Mouse (Mus musculus) cerebellum, adult 11 months (tissue): ENCODE measurements around the gene Ccpg1os.
A peak's percentile ranks its signal among the peaks of the same experiment; 100 is the strongest.

Source experiments
- DNase-seq: peaks from one replicate; pipeline ENCODE4 v3.0.0; 2022

The Ccpg1os gene

GRCm38 (mm10) chr9:72975242-72975641 is 9.9 kb downstream of the Ccpg1os start:
- DNase-seq = no peak

GRCm38 (mm10) chr9:72974734-72975133 is 10.4 kb downstream of the Ccpg1os start:
- DNase-seq = no peak

- no peak for DNase-seq
These were observed 12.2 kb downstream of the Ccpg1os start for GRCm38 (mm10) chr9:72972984-72973383.

- no peak for DNase-seq
These were observed 12.7 kb downstream of the Ccpg1os start for GRCm38 (mm10) chr9:72972435-72972834.

- no peak for DNase-seq
These were observed 15.3 kb downstream of the Ccpg1os start for GRCm38 (mm10) chr9:72969874-72970273.

GRCm38 (mm10) chr9:72968349-72969061 is 16.7 kb downstream of the Ccpg1os start:
- DNase-seq = peak; percentile 45

GRCm38 (mm10) chr9:72961959-72962358 is 23.2 kb downstream of the Ccpg1os start:
- no peak for DNase-seq

- no peak for DNase-seq
These were observed 23.8 kb downstream of the Ccpg1os start for GRCm38 (mm10) chr9:72961346-72961745.

- DNase-seq = peak; percentile 52
These were observed 26.4 kb downstream of the Ccpg1os start, which contains the start of the genes Dyx1c1 and Gm44503 for GRCm38 (mm10) chr9:72958521-72959450. Gene Dyx1c1, plus strand, starts transcription at chr9:72958785. Gene Gm44503, plus strand, starts transcription at chr9:72958852.

- DNase-seq = no peak
These were observed 29.6 kb downstream of the Ccpg1os start for GRCm38 (mm10) chr9:72955546-72955945.

GRCm38 (mm10) chr9:72954746-72955145 is 30.4 kb downstream of the Ccpg1os start:
- no peak for DNase-seq

- no peak for DNase-seq
These were observed 35.6 kb downstream of the Ccpg1os start for GRCm38 (mm10) chr9:72949572-72949971.

GRCm38 (mm10) chr9:72947010-72947409 is 38.2 kb downstream of the Ccpg1os start:
- DNase-seq = no peak

- DNase-seq = no peak
These were observed 40.9 kb downstream of the Ccpg1os start for GRCm38 (mm10) chr9:72944286-72944685.

GRCm38 (mm10) chr9:72943424-72943823 is 41.8 kb downstream of the Ccpg1os start:
- no peak for DNase-seq

GRCm38 (mm10) chr9:72936301-72936700 is 48.9 kb downstream of the Ccpg1os start:
- DNase-seq = no peak

- no peak for DNase-seq
These were observed 49.9 kb downstream of the Ccpg1os start for GRCm38 (mm10) chr9:72935309-72935708.

- no peak for DNase-seq
These were observed 53.9 kb downstream of the Ccpg1os start for GRCm38 (mm10) chr9:72931166-72931790.
